Comparison of ENCODE assay signal across 8 mouse cellular contexts in the genomic region with DNA sequence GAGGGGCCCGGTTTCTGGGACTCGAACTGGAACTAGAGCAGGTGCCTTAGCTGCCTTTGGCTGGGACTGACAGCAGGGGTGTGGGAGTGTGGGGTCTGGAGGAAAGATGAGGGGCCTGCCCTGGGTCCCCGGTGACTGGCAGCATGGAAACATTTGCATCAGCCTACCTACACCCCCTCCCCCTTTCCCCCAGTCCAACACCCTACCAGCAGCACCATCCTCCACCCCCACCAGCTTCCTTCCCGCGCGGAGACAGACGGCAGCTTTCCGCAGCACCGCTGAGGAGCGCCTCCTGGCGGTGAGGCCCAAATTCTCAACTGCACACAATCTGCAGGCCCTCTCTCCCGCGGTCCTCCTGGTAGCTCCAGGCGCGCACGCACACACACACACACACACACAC. TPM values are rescaled to one million over a fixed set of nuclear protein-coding genes. Genes with fewer than 3 reads are reported as not detected.
A peak's percentile ranks its signal among the peaks of the same experiment; 100 is the strongest.
DNase-seq lines count a peak whose midpoint lies in the region; ATAC-seq lines count a peak whose summit lies in the region.

No protein-coding gene starts in this region.

- peak; percentile 3 to 14 for DNase-seq in urinary bladder, adult 18-20 months (ENCODE audit: low spot score in 2 of 2)
- DNase-seq in urinary bladder, adult 2 months (ENCODE audit: low spot score) = no peak
- DNase-seq in cerebellum, postnatal 36 days = peak; percentile 95
- peak; percentile 65 for DNase-seq in gastrocnemius, postnatal 14 days
- DNase-seq in layer of hippocampus, postnatal 14 days (ENCODE audit: low spot score in 2 of 2) = peak; percentile 89 to 91
- peak; percentile 49 for DNase-seq in lung, postnatal 36 days
- peak; percentile 89 for DNase-seq in right cerebral cortex, postnatal 25 days

- intact Hi-C loops in gastrocnemius, postnatal 14 days (cut with DNase I; ENCODE audit: low total_unique reads) = no loop called here

- ATAC-seq in erythroblast, adult 5-6 weeks (replicated peaks; ENCODE audit: low FRiP score, poor library complexity, severe bottlenecking) = no peak

RNA-seq across cellular contexts. Expression of gene Cplx2, which starts 1.5 kb away (rescaled TPM):
- 5.7 and 10.5 TPM in 2 replicates for polyA plus RNA-seq in urinary bladder, adult 2 months (2012; rRNA removed)
- total RNA-seq in gastrocnemius, postnatal 14 days (2021) = 1 to 10 TPM; 3.7 to 5.1 TPM
- 100 to 1,000 TPM; 818 to 860 TPM for total RNA-seq in layer of hippocampus, postnatal 14 days (2021)
- total RNA-seq in erythroblast, adult 5-6 weeks (2015; ENCODE audit: low replicate concordance) = not detected in 2 replicates
- total RNA-seq in erythroblast, adult 5-6 weeks (2017; ENCODE audit: low replicate concordance) = 0.34 TPM in 1 of 2 replicates, not detected in the other

Comparison
In these comparisons a context has a peak if more than half of its experiments do, and no peak if none do; other contexts are left out.
1. RNA of gene Cplx2, which starts 1.5 kb away (total RNA-seq): 818 to 860 TPM in layer of hippocampus, postnatal 14 days; 3.7 to 5.1 TPM in gastrocnemius, postnatal 14 days and 0.34 TPM in erythroblast, adult 5-6 weeks; every median in the first group is over 100 times any median in the second.